Mouse (Mus musculus) bone marrow macrophage, adult 2 months (primary cell): Measurements from ENCODE around the gene Tifa. TPM values are rescaled to one million over a fixed set of nuclear protein-coding genes. Genes with fewer than 3 reads are reported as not detected.

ENCODE experiments used
- H3K27ac ChIP-seq: 2 replicates; pipeline ENCODE4 v1.5.1; 2012; ENCODE audit warnings: low read depth, low read length; ENCODE audit not compliant: insufficient read depth
- H3K4me1 ChIP-seq: 2 replicates; pipeline ENCODE4 v1.6.1; 2012; ENCODE audit warnings: low read length; ENCODE audit not compliant: control insufficient read depth, insufficient read depth
- H3K4me3 ChIP-seq: 2 replicates; pipeline ENCODE4 v1.5.1; 2012; ENCODE audit warnings: mild to moderate bottlenecking, low read length, moderate library complexity; ENCODE audit not compliant: insufficient read depth
- CTCF ChIP-seq: IDR thresholded peaks from 2 replicates; pipeline ENCODE4 v1.5.1; 2012; ENCODE audit warnings: low read depth, mild to moderate bottlenecking, low read length, moderate library complexity
- POLR2A ChIP-seq: IDR thresholded peaks from 2 replicates; pipeline ENCODE4 v1.6.1; 2012; ENCODE audit warnings: mild to moderate bottlenecking, low read depth, low read length, borderline replicate concordance
- polyA plus RNA-seq: library from polyadenylated mRNA; stranded (reverse); fragments of >200 nt; gene quantifications from 2 replicates; pipeline ENCODE4 v1.2.4, GENCODE M21; 2012; ENCODE audit not compliant: missing spikeins, insufficient read depth, insufficient read length

The Tifa gene
- polyA plus RNA-seq, 1 experiment = 97.9 TPM

GRCm38 (mm10) chr3:127841926-127842325 is 52.3 kb downstream of the Tifa start:
- H3K4me1 ChIP-seq = 0 out of 2 replicates have a peak, but pooled peaks cover 4% of the 10 kb centered on the region
- no peak overlapping the region for H3K27ac ChIP-seq
- no peak overlapping the region for H3K4me3 ChIP-seq
- TF ChIP-seq CTCF = no peak
- TF ChIP-seq POLR2A = no peak

GRCm38 (mm10) chr3:127843324-127843940 is 53.8 kb downstream of the Tifa start:
- Histone ChIP-seq H3K4me3 (no peak overlapping the region), H3K27ac (no peak overlapping the region), H3K4me1 (peaks cover 4% of the 10 kb centered on the region; the same call in 1 of the 2 replicates)
- TF ChIP-seq CTCF (no peak), POLR2A (no peak)

- H3K4me1 ChIP-seq = no peaks in the 10 kb centered on the region; the same call in 1 of the 2 replicates
- no peak overlapping the region for H3K4me3 ChIP-seq
- TF ChIP-seq POLR2A = no peak
- TF ChIP-seq CTCF = no peak
- no peak overlapping the region for H3K27ac ChIP-seq
Measured at GRCm38 (mm10) chr3:127843941-127844327, 54.3 kb downstream of the Tifa start.

DNA sequence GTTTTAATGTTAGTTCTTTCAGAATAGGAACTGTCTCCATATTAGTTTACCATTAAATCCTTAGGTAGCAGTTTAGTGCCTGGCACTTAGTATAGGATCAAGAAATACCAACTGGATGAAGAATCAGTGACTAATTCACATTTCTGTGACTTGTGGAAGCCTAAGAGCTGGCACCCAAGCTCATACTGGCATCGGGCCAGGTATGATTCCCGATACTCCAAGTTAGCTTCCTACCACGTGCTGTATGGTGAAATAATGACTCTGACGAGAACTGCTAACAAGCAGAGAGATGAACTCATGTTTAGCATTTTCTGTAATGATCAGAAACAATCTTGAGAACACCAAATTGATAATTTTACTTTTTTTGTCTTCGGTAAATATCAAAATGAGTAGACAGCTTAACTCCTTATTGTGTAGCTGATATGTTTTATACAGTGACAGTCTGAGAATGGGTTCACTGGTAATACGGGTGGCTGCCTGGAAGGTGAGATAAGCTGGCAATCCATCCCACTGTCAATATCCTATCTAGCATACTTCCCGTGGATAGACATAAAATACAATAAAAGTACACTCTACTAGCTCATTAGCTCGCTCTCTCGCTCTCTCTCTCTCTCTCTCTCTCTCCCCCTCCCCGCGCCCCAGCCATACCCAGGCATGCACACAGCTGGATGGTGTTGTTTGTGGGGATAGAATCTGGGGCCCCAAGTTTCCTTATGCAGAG is 58.6 kb downstream of the Tifa start:
- Histone ChIP-seq H3K27ac (no peak overlapping the region), H3K4me3 (no peak overlapping the region), H3K4me1 (no peaks in the 10 kb centered on the region; the same call in 1 of the 2 replicates)

GRCm38 (mm10) chr3:127849922-127850321 is 60.3 kb downstream of the Tifa start:
- Histone ChIP-seq H3K4me3 (no peak overlapping the region), H3K4me1 (peaks cover 4% of the 10 kb centered on the region), H3K27ac (no peak overlapping the region)
- TF ChIP-seq POLR2A = no peak
- TF ChIP-seq CTCF = no peak

More for the DNA sequence above, 58.6 kb downstream of the Tifa start:
- TF ChIP-seq CTCF (no peak), POLR2A (no peak)

DNA sequence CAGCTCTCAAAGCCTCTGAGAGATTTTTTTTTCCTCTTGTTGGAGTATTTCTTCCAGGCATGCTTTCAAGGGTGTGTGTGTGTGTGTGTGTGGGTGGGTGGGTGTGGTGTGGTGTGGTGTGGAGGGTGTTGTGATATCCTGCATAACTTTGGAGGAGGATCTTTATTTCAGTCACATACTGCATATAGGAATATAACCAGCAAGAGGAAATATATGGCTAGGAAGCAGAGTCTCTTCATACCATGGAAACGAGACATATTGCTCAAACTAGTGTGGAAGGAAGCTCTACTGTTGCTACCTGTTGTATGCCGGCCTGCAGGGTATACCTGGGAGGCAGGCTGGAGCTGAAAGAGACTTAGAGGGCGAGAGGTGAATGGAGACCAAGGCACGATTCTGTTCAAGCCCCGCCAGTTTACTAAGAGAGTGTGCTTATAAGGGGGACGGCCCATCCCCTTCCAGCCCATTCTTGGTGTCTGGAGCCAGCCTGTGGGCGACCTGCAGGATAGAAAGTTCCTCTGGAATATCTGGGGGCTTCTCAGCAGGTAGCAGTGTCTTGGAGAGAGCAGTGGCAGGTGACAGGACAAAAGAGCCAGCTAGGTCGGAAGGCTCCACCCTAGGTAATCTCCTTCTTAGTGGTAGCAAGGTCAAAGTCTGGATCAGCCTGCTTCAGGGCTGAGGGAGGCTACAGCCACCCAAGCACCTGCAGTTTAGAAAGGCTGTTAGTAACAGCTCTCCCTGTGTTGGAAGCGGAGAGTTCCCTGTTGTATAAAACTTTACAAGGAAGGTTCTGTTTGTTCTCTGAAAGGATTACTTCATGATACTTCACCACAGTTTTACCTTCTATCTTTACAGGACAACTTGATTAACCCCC is 61.4 kb downstream of the Tifa start:
- no peak overlapping the region for H3K4me3 ChIP-seq
- TF ChIP-seq POLR2A (no peak), CTCF (no peak)
- H3K27ac ChIP-seq = no peak overlapping the region
- peaks cover 4% of the 10 kb centered on the region for H3K4me1 ChIP-seq

DNA sequence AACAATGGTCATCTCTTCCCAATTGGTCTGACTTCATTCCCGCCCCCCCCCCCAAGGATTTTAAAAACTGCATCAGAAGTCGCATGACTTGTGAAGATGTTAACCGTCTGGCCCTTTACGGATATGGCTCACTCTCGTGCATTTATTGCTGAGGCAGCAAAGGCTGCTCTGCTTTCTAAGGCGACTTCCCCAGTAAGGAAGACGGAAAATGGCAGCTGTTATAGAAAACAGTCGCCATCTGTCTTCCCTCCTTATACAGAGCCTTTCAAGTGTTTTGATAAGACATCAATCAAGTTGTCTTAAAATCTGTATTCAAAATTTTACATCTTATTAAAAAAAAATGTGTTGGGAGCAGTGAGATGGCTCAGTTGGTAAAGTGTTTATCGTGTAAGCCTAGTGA is 63.1 kb downstream of the Tifa start:
- H3K27ac ChIP-seq = no peak overlapping the region
- H3K4me1 ChIP-seq = peaks cover 4% of the 10 kb centered on the region
- no peak overlapping the region for H3K4me3 ChIP-seq
- TF ChIP-seq CTCF (no peak), POLR2A (no peak)

- H3K4me1 ChIP-seq = peaks cover 4% of the 10 kb centered on the region
- TF ChIP-seq CTCF (peak; percentile 91), POLR2A (no peak)
- H3K4me3 ChIP-seq = no peak overlapping the region
- H3K27ac ChIP-seq = no peak overlapping the region
Measured at GRCm38 (mm10) chr3:127853431-127854206, 64.0 kb downstream of the Tifa start.

- Histone ChIP-seq H3K4me1 (peaks cover 2% of the 10 kb centered on the region), H3K27ac (no peak overlapping the region), H3K4me3 (no peak overlapping the region)
- TF ChIP-seq POLR2A = no peak
- no peak for TF ChIP-seq CTCF
Measured at GRCm38 (mm10) chr3:127861340-127861739, 71.7 kb downstream of the Tifa start.
